Mouse (Mus musculus) forebrain, embryonic 15.5 days (tissue): ENCODE measurements around the gene Ttc32. TPM values are rescaled to one million over a fixed set of nuclear protein-coding genes. Genes with fewer than 3 reads are reported as not detected.

ENCODE experiments used
- ATAC-seq: fragments of 200-750 bp; cut with Nextera tagmentation; replicated peaks from 2 replicates; pipeline ENCODE4 v1.8.0; 2017; ENCODE audit warnings: mild to moderate bottlenecking, moderate TSS enrichment, moderate library complexity
- H3K27ac ChIP-seq: fragments of 300-500 bp; sonication (generic); replicated peaks from 2 replicates; pipeline ENCODE4 v1.5.1; 2015; ENCODE audit warnings: mild to moderate bottlenecking, inconsistent platforms
- H3K27me3 ChIP-seq: fragments of 300-500 bp; sonication (generic); 2 replicates; pipeline ENCODE4 v1.6.1; 2015; ENCODE audit warnings: inconsistent platforms
- H3K36me3 ChIP-seq: fragments of 300-500 bp; sonication (generic); 2 replicates; pipeline ENCODE4 v1.6.1; 2015; ENCODE audit warnings: mild to moderate bottlenecking, inconsistent platforms
- H3K4me1 ChIP-seq: fragments of 300-500 bp; sonication (generic); 2 replicates; pipeline ENCODE4 v1.6.1; 2015; ENCODE audit warnings: inconsistent platforms
- H3K4me2 ChIP-seq: fragments of 300-500 bp; sonication (generic); replicated peaks from 2 replicates; pipeline ENCODE4 v1.6.1; 2015; ENCODE audit warnings: mild to moderate bottlenecking, inconsistent platforms
- H3K4me3 ChIP-seq: fragments of 300-500 bp; sonication (generic); 2 replicates; pipeline ENCODE4 v1.5.1; 2015; ENCODE audit warnings: mild to moderate bottlenecking, inconsistent platforms
- H3K9ac ChIP-seq: fragments of 300-500 bp; sonication (generic); replicated peaks from 2 replicates; pipeline ENCODE4 v1.6.1; 2015; ENCODE audit warnings: mild to moderate bottlenecking, inconsistent platforms
- H3K9me3 ChIP-seq: fragments of 300-500 bp; sonication (generic); 2 replicates; pipeline ENCODE4 v1.6.1; 2016; ENCODE audit warnings: inconsistent platforms
- WGBS: fragments of 180-500 bp; shearing (Covaris S2); methylation state at CpG from one replicate; pipeline ENCODE4 v1.1.7; 2015; ENCODE audit warnings: mixed read lengths; 5-methylcytosine and 5-hydroxymethylcytosine counted together
- polyA plus RNA-seq: library from polyadenylated mRNA; unstranded; fragments of >200 nt; fragmentation: Nextera tagmentation; extraction: Ambion mirVana; gene quantifications from 2 replicates; pipeline ENCODE4 v1.2.1, GENCODE M21; 2015

Gene Ttc32
- polyA plus RNA-seq, 1 experiment from 2014 or later, result 11.4 TPM

DNA sequence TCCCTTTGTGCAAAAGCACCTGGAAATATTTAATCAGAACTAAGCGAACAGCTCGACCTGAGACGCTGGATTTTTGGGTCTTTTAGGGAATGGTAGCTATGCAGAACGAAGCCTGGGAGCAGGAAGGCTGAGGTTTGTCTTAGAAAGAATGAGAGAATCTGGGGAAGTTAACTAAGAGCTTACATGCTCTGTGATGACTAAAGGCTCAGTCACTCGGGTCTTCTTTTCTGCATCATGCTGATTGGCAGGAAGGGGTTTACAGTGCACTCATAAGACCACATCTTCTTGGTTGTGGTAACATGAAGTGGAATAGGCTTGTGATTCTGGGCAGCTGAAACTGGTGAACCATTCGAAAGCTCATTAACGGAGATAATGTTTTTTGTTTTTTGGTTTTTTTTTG, 60.4 kb downstream of the Ttc32 start:
- no peak for ATAC-seq
- no peaks in the 10 kb centered on the region for H3K27me3 ChIP-seq
- H3K9ac ChIP-seq, result no peak overlapping the region
- no peak overlapping the region for H3K4me2 ChIP-seq
- 84% methylated on average over 7 of the region's 7 CpGs for WGBS
- H3K9me3 ChIP-seq, result no peaks in the 10 kb centered on the region
- H3K36me3 ChIP-seq, result no peaks in the 10 kb centered on the region
- no peak overlapping the region for H3K27ac ChIP-seq
- no peak overlapping the region for H3K4me3 ChIP-seq
- no peaks in the 10 kb centered on the region for H3K4me1 ChIP-seq

Other genes with a start within 250 kb of the Ttc32 start
- gene Laptm4a, start 108.3 kb upstream of the Ttc32 start, polyA plus RNA-seq, result 258 and 292 TPM in 2 replicates
- 0.08 and 0.10 TPM in 2 replicates for gene Matn3, start 82.1 kb upstream of the Ttc32 start, polyA plus RNA-seq
- gene Wdr35, start 56.1 kb upstream of the Ttc32 start, polyA plus RNA-seq, result 23.5 and 24.4 TPM in 2 replicates